Mouse (Mus musculus): ENCODE measurements around the gene Rhebl1. TPM values are rescaled to one million over a fixed set of nuclear protein-coding genes. Genes with fewer than 3 reads are reported as not detected.

Gene Rhebl1
- polyA plus RNA-seq, 1 experiment from 2014 or later = 33.0 TPM

DNA sequence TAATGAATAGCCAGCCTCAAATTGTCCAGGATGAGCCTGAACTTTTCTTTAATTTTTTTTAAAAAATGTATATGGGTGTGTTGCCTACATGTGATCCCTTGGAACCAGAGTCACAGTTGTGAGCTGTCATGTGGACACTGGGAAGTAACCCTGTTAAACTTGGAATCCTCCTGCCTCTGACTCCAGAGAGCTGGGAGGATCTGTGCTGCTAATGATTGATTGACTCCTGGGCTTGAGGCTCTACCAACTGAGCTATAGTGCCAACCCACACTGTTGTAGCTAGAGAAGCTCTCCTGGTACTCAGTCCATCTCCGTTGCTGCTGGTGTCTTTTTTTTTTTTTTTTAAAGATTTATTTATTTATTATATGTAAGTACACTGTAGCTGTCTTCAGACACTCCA is 10.2 kb downstream of the Rhebl1 start:
- no peak for ATAC-seq
- Histone ChIP-seq H3K4me1 (peaks cover 13% of the 10 kb centered on the region), H3K36me3 (ENCODE audit: poor library complexity, severe bottlenecking) (no peaks in the 10 kb centered on the region), H3K4me2 (no peak overlapping the region), H3K27ac (no peak overlapping the region), H3K27me3 (no peaks in the 10 kb centered on the region; the same call in 1 of the 2 replicates), H3K4me3 (no peak overlapping the region), H3K9ac (no peak overlapping the region), H3K9me3 (replicated peaks) (no peaks in the 10 kb centered on the region)
- 88% methylated on average over 1 of the region's 1 CpGs for WGBS

DNA sequence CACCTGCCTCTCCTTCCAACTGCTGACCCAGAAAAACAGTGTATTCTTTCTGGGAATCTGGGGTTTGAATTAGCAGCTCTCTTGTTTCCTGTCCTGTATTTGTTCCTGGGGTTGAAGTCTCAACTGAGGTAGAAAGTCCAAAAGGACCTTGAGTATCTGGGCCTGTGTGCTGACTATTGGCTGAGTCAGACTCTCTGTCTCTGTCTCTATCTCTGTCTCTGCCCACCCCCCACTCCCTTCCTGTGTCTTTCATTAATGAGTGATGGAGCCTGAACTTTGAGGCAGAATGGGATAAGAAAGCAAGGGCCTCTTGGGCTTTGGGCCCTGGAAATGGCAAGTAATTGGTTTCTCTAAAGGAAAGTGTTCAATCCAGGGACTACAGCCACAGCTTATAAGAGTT is 10.7 kb downstream of the Rhebl1 start:
- Histone ChIP-seq H3K36me3 (ENCODE audit: poor library complexity, severe bottlenecking) (no peaks in the 10 kb centered on the region), H3K27ac (no peak overlapping the region), H3K9me3 (replicated peaks) (no peaks in the 10 kb centered on the region), H3K9ac (no peak overlapping the region), H3K27me3 (no peaks in the 10 kb centered on the region; the same call in 1 of the 2 replicates), H3K4me1 (peaks cover 13% of the 10 kb centered on the region), H3K4me3 (no peak overlapping the region), H3K4me2 (no peak overlapping the region)
- no peak for ATAC-seq

DNA sequence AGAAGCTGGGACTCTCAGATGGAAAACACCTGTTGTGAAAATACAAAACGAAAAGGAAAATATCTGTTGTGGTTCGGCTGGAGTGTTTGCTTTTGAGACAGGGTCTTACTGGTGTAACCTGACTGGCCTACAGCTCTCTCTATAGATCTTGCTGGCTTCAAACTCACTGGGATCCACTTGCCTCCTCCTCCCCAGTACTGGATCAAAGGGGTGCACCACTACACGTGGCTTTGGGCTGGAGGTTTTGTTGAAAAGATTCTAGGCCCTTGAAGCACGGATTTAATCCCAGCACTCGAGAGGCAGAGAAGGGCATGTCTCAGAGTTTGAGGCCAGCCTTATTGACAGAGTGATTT is 12.7 kb downstream of the Rhebl1 start:
- no peaks in the 10 kb centered on the region; the same call in 1 of the 2 replicates for H3K27me3 ChIP-seq
- peak overlapping the region; percentile 82 for H3K4me2 ChIP-seq
- peak overlapping the region; percentile 68 for H3K27ac ChIP-seq
- peak overlapping the region; percentile 63 for H3K4me3 ChIP-seq
- no peaks in the 10 kb centered on the region for H3K36me3 ChIP-seq (ENCODE audit: poor library complexity, severe bottlenecking)
- no peaks in the 10 kb centered on the region for H3K9me3 ChIP-seq (replicated peaks)
- peaks cover 13% of the 10 kb centered on the region for H3K4me1 ChIP-seq
- whole genome bisulfite sequencing = 1% methylated on average over 5 of the region's 5 CpGs
- 0 out of 2 replicates have a peak overlapping the region, but pooled peaks have one; percentile 1 for H3K9ac ChIP-seq
- ATAC-seq = peak; percentile 60; the same call in 1 of the 2 replicates

DNA sequence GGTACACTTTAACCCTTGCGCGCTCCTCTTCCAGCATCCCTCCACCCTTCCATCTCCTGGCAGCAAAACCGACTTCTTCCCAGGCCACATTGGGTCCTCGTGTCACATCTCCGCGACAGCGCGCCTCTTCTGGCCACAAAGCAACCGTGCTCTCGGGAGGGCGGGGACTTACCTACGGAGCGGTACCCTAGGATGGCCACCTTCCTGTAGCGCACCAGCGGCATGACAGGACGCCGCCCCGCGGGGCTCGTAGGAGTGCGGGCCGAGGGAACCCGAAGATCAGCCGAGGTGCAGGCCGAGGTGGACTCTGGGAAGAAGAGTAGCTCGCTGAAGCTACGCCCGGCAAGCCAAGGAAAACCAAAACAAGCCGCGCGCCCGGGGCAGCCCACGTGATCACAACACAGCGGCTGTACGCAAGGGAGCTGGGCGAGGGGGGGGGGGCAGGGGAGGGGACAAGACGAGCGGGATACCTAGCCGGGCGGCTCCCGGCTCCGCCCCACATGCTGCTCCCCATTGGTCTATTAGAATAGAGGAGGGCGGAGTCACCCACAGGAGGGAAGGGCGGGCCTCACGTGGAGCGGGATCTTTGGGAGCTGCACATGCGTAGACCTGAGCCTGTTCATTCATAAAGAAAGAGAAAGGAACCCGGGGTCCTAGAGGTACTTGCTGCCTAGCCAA is 13.2 kb downstream of the Rhebl1 start:
- Histone ChIP-seq H3K36me3 (ENCODE audit: poor library complexity, severe bottlenecking) (no peaks in the 10 kb centered on the region), H3K4me3 (peak overlapping the region; percentile 63), H3K9me3 (replicated peaks) (no peaks in the 10 kb centered on the region), H3K4me1 (peaks cover 13% of the 10 kb centered on the region), H3K27ac (peak overlapping the region; percentile 79), H3K4me2 (peak overlapping the region; percentile 82), H3K9ac (peak overlapping the region; percentile 78), H3K27me3 (no peaks in the 10 kb centered on the region; the same call in 1 of the 2 replicates)
- ATAC-seq = peak; percentile 97
- under 1% methylated on average over 44 of the region's 48 CpGs for WGBS

DNA sequence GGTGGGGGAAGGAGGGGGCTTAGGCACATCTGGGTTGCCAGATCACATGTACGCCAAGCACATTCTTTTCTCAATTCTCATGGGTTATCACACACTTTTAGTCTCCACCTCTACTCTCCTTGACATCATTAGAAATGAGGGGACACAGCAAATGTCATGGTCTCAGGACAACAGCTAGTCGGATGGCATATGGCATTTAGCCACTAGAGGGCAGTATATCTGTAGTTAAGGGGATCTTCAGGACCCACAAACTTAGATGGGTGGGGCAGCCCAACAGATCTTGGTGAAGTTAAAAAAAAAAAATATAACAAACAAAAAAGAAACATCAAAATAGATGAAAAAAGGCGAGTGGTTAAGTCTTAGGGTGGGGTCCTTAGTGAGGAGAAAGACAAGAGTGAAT is 17.0 kb downstream of the Rhebl1 start:
- Histone ChIP-seq H3K27me3 (no peaks in the 10 kb centered on the region), H3K27ac (no peak overlapping the region), H3K9me3 (replicated peaks) (no peaks in the 10 kb centered on the region), H3K36me3 (ENCODE audit: poor library complexity, severe bottlenecking) (no peaks in the 10 kb centered on the region), H3K4me3 (no peak overlapping the region), H3K9ac (no peak overlapping the region), H3K4me1 (peaks cover 21% of the 10 kb centered on the region), H3K4me2 (no peak overlapping the region)
- 14% methylated on average over 3 of the region's 3 CpGs for WGBS
- no peak for ATAC-seq

DNA sequence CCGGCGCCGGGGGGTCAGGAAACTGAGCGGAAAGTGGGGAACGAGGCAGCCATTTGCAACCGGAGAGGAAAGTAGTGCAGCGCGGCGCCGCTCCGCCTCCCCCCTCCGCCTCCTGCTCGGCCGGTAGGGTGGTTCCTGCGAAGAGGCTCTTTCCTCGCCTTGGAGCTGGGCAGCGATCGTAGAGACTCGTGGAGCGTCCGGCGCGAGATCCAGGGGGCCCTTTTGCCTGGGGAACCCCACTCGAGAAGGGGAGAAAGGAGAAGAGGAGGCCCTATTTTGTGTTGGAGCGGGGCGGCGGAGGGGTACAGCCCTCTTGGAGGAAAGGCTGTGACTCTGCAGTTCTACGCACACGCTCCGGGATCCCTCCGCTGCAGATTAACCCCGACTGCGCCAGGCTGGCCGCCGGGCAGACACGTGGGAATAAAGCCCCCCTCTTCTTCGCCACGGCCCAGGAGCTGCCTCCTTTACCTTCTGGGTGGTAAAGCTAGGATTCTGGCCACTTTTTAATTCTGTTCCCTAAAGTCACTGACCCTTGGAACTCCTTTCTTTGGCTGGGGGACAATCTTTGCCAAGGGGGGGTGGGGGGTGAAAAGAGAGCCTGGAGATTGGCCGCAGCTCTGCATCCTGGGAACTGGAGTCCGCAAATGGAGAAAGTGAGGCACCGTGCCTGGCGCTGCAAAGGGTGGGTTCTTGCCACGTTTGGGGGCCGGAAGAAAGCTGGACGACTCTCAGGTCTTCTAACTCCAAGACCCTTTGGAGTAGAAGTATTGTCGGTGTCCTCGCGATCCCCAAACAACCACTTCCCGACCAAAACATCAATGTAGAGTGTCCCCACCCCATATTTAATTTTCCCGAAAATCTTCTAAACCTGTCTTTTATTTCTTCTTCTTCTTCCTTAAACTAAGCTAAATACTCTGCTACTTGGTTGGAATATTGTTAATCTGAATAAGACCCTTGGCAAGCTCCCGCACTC is 22.1 kb downstream of the Rhebl1 start:
- H3K27me3 ChIP-seq = no peaks in the 10 kb centered on the region
- WGBS = under 1% methylated on average over 50 of the region's 51 CpGs
- H3K9ac ChIP-seq = peak overlapping the region; percentile 99
- peaks cover 38% of the 10 kb centered on the region for H3K4me1 ChIP-seq
- no peaks in the 10 kb centered on the region for H3K9me3 ChIP-seq (replicated peaks)
- H3K27ac ChIP-seq = peak overlapping the region; percentile 98
- H3K36me3 ChIP-seq (ENCODE audit: poor library complexity, severe bottlenecking) = no peaks in the 10 kb centered on the region
- H3K4me2 ChIP-seq = peak overlapping the region; percentile 97
- peak; percentile 88 for ATAC-seq
- H3K4me3 ChIP-seq = peak overlapping the region; percentile 99

DNA sequence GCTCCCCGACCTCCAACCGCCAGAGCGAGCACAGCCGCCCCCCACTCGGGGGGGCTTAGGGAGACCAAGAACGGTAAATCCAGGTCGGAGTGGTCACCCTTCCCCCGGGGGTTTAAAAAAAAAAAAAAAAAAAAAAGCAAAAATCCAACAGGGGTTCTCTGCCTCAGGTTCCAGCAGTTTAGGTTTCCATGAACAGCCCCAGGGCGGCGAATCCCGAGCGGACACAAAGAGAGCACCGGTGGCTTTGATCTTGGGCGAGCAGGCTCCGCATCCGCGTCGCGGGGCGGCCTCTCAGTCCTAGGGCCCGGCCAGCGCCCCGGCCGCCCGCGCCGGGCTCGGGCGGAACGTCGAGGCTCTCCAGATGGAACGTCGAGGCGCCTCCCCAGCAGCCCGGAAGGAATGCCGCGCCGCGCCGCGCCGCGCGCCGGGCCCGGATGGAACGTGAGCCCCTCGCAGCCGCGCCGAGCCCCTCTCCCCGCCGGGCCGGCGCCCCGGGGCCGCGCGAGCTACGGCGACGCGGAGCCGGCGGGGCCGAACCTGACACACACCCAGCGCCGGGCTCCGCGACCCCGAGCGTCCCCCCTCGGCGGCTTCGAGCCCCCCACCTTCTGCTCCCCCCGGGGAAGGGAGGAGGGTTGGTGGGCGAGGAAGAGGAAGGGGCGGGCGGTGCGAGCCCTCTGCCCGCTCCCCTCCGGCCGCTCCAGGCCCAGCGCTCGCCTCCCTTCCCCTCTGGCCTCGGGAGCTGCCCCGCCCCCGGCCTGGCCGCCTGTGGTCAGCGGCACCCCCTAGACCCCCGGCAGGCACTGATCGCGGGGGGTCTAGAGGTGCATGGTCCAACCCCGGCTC is 23.0 kb downstream of the Rhebl1 start, which contains the start of gene Kmt2d:
Gene Kmt2d, minus strand, starts transcription at position 135 of the 846 bp plus-strand sequence.
- Histone ChIP-seq H3K36me3 (ENCODE audit: poor library complexity, severe bottlenecking) (peaks cover 4% of the 10 kb centered on the region), H3K4me3 (peak within 1 kb of the TSS; percentile 99), H3K9ac (peak within 1 kb of the TSS; percentile 99), H3K9me3 (replicated peaks) (no peaks in the 10 kb centered on the region), H3K27me3 (no peaks in the 10 kb centered on the region), H3K27ac (peak within 1 kb of the TSS; percentile 98), H3K4me1 (peaks cover 42% of the 10 kb centered on the region), H3K4me2 (peak within 1 kb of the TSS; percentile 97)
- no peak; the same call in 1 of the 2 replicates for ATAC-seq
- WGBS = 0% methylated on average over 60 of the region's 94 CpGs

DNA sequence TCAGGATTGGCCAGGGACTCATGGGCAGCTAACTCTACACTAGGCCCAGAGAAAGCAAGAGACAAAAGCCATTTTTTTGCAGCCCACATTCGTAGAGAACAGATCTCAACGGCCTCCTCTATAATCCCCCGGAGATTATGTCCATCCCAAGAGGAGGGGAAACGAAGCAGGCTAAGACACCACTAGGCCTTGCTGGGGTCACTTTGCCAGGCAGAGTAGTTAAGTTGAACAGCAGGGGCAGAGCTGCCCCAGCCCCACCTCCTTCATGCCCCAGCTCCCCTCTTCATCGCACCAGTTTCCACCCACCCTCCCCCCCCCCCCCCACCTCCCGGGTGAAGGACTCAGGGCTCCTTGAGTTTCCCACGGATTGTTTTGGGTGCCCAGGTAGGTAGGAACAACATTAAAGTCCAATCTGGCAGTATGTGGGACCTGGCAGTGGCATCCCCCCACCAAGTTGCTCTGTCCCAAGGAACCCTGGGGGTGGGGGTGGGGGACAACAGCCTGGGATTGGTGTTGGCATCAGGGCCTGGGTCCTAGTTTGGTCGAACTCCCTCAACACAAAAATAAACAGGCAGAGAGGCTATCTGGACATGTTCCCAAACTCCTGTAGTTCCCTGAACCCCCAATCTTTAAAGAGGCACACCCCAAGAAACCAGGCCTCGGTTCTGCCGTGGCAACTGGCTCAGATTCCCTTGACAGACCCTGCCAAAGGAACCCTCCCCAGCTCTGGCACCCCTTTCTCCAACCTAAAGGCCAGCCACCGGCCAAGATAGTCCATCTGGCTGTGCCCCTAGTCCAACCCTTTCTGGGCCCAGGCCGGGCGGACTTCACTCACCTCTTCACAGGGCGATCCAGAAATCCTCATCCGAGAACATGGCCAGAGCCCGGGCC is 23.9 kb downstream of the Rhebl1 start:
- Histone ChIP-seq H3K9me3 (replicated peaks) (no peaks in the 10 kb centered on the region), H3K4me2 (peak overlapping the region; percentile 97), H3K4me1 (peaks cover 42% of the 10 kb centered on the region), H3K27ac (peak overlapping the region; percentile 98), H3K9ac (peak overlapping the region; percentile 99), H3K27me3 (no peaks in the 10 kb centered on the region), H3K4me3 (peak overlapping the region; percentile 99), H3K36me3 (ENCODE audit: poor library complexity, severe bottlenecking) (peaks cover 13% of the 10 kb centered on the region)
- ATAC-seq = no peak
- WGBS = under 1% methylated on average over 16 of the region's 16 CpGs

DNA sequence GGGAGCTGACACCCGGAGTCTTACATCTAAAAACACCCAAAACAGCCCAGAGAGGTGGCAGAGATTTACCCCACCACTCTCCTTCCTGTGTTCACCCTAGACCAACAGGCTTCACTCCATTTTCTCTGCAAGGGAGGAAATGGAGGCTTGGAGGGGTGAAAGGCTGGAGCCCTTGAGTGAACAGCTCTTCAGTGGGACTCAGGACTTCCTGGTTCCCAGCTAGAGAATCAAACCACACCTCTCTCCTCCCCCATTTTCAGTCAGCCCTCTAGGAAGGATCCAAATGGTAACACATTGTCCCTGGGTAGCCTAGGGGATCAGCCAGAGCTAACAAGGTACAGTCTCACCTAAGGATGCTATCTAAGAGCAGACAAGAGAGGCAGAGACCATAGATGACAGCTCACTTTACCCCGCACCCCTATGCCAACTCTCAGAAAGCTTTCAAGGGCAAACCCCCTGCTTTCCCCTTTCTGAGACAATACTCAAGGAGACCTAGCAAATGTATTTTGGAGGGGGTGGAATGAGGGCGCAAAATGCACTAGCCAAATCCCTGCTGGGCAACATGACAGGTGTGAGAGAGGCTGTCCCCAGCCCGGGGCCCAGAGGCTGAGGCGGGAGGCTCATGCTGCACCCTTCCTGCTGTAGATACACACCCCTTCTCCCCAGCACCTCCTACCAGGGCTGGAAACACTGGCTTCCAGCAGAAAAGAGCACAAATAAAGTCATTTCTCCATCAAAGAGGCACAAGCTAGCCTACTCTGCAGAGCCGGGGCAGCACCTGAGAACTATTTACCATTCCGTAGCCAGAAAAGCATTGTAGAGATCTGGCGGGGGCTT is 24.8 kb downstream of the Rhebl1 start:
- H3K4me1 ChIP-seq = peaks cover 42% of the 10 kb centered on the region
- H3K4me3 ChIP-seq = peak overlapping the region; percentile 99
- H3K27me3 ChIP-seq = no peaks in the 10 kb centered on the region
- no peaks in the 10 kb centered on the region for H3K9me3 ChIP-seq (replicated peaks)
- H3K4me2 ChIP-seq = peak overlapping the region; percentile 97
- peaks cover 21% of the 10 kb centered on the region for H3K36me3 ChIP-seq (ENCODE audit: poor library complexity, severe bottlenecking)
- peak overlapping the region; percentile 11; the same call in 1 of the 2 replicates for H3K27ac ChIP-seq
- WGBS = 12% methylated on average over 8 of the region's 8 CpGs
- no peak for ATAC-seq
- H3K9ac ChIP-seq = peak overlapping the region; percentile 99

DNA sequence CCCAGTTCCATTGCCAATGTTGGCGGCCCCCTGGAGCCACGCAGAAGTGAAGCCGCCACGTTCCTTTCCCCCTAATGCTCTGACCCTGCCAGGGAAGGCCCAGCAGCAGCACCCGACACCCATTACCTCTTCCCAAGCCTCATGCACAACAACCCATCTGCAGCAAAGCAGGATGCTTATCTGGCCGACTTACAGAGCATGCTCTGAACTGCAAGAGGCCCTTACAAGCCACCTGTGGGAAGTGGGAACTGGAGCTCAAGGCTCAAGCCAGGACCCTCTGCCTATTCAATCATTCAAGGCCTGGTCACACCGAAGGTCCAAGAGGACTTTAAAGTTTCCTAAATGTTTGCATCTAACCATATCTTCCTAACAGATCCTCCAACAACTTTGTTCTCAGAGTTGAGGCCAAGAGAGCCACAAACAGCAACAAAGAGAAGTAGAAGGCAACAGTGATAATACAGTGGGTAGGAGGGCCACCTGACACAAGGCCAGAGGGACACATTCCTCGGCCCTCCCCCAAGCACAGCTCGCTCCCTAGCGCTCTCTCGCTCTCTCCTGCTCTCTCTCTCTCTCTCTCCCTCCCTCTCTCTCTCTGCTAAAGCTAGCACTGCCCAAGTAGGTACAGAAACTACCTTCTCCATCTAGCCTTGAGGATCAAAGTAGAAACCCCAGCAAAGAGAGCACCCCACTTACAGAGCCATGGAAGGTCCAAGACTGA is 25.8 kb downstream of the Rhebl1 start:
- 37% methylated on average over 11 of the region's 11 CpGs for WGBS

More for the DNA sequence above, 25.8 kb downstream of the Rhebl1 start:
- Histone ChIP-seq H3K9me3 (replicated peaks) (no peaks in the 10 kb centered on the region), H3K27me3 (no peaks in the 10 kb centered on the region), H3K4me2 (peak overlapping the region; percentile 97), H3K36me3 (ENCODE audit: poor library complexity, severe bottlenecking) (peaks cover 32% of the 10 kb centered on the region), H3K4me1 (peaks cover 42% of the 10 kb centered on the region), H3K9ac (peak overlapping the region; percentile 99), H3K4me3 (peak overlapping the region; percentile 99), H3K27ac (no peak overlapping the region)
- ATAC-seq = no peak
